Mouse (Mus musculus) induced T-regulatory cell, adult 2 months (primary cell): ENCODE results near the gene Tnpo3.
A peak's percentile ranks its signal among the peaks of the same experiment; 100 is the strongest.

Experiments used
- DNase-seq: peaks from one replicate; pipeline ENCODE4 v3.0.0-alpha.2; 2012; ENCODE audit warnings: low read depth

Gene Tnpo3

GRCm38 (mm10) chr6:29609111-29610019 is at the start of gene Tnpo3:
Tnpo3 (minus strand) TSS chr6:29609887.
- peak; percentile 96 for DNase-seq

GRCm38 (mm10) chr6:29658626-29659475 is 49.2 kb upstream of the Tnpo3 start:
- no peak for DNase-seq

GRCm38 (mm10) chr6:29653271-29653670 is 43.6 kb upstream of the Tnpo3 start:
- DNase-seq: no peak

GRCm38 (mm10) chr6:29650170-29650549 is 40.5 kb upstream of the Tnpo3 start:
- DNase-seq: no peak

- peak; percentile 89 for DNase-seq
These were observed 39.9 kb upstream of the Tnpo3 start for GRCm38 (mm10) chr6:29649494-29650169.

GRCm38 (mm10) chr6:29641816-29642215 is 32.1 kb upstream of the Tnpo3 start:
- no peak for DNase-seq

GRCm38 (mm10) chr6:29639580-29640419 is 30.1 kb upstream of the Tnpo3 start:
- DNase-seq: no peak

- no peak for DNase-seq
These were observed 29.3 kb upstream of the Tnpo3 start for GRCm38 (mm10) chr6:29638844-29639460.

- no peak for DNase-seq
These were observed 28.0 kb upstream of the Tnpo3 start for GRCm38 (mm10) chr6:29637397-29638373.

GRCm38 (mm10) chr6:29636322-29637092 is 26.8 kb upstream of the Tnpo3 start:
- DNase-seq: no peak

GRCm38 (mm10) chr6:29634537-29634936 is 24.9 kb upstream of the Tnpo3 start:
- DNase-seq: no peak

- no peak for DNase-seq
These were observed 23.0 kb upstream of the Tnpo3 start for GRCm38 (mm10) chr6:29632552-29633292.

GRCm38 (mm10) chr6:29631751-29632551 is 22.3 kb upstream of the Tnpo3 start:
- no peak for DNase-seq

GRCm38 (mm10) chr6:29630216-29630615 is 20.5 kb upstream of the Tnpo3 start:
- no peak for DNase-seq

GRCm38 (mm10) chr6:29627756-29628155 is 18.1 kb upstream of the Tnpo3 start:
- DNase-seq: no peak

- no peak for DNase-seq
These were observed 14.2 kb upstream of the Tnpo3 start for GRCm38 (mm10) chr6:29623857-29624256.

GRCm38 (mm10) chr6:29622273-29622672 is 12.6 kb upstream of the Tnpo3 start:
- DNase-seq: no peak
